Mouse (Mus musculus): Measurements from ENCODE around the gene Krt81. TPM values are rescaled to one million over a fixed set of nuclear protein-coding genes. Genes with fewer than 3 reads are reported as not detected.

Krt81 gene
- total RNA-seq, 1 experiment from 2014 or later = not detected

DNA sequence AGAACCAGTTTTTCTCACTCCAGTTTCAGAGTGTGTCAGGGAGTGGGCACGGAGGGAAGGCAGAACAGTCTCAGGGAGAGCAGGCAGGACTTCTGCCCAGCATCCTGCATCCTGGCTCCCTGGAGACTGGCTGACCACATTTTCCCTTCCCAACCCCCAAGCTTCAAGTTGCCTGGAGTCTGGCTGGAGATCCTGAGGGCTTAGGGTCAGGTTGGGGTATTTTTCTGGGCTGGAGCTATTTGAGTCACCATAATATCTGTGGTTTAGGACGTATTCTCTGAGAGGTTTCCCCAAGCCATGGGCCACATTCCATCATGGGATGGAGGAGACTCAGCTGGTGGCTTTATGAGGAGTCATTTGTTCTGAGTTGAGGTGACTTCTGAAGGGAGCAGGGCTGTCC is 8.3 kb downstream of the Krt81 start:
- no peak for ATAC-seq (replicated peaks; ENCODE audit: low read depth, poor library complexity, severe bottlenecking)

DNA sequence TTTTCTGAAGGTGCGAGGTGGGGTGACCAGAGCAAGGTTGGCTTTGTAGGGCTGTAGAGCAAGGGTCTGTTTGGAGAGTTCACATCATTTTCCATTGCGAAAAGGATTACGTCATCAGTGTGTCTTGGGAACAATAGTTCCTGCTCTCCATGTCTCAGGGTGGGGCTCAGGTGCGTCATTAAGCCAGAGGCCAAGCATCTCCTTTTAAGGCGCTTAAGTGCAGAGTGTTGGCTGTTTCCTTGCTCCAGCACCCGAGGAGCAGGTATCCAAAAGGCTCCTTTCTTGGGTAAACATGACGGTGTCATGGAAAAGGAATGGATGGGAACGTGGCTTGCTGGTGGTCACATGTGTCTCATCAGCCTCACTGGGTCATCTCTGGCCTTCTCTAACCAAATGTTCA is 8.8 kb downstream of the Krt81 start:
- ATAC-seq (replicated peaks; ENCODE audit: low read depth, poor library complexity, severe bottlenecking) = no peak

DNA sequence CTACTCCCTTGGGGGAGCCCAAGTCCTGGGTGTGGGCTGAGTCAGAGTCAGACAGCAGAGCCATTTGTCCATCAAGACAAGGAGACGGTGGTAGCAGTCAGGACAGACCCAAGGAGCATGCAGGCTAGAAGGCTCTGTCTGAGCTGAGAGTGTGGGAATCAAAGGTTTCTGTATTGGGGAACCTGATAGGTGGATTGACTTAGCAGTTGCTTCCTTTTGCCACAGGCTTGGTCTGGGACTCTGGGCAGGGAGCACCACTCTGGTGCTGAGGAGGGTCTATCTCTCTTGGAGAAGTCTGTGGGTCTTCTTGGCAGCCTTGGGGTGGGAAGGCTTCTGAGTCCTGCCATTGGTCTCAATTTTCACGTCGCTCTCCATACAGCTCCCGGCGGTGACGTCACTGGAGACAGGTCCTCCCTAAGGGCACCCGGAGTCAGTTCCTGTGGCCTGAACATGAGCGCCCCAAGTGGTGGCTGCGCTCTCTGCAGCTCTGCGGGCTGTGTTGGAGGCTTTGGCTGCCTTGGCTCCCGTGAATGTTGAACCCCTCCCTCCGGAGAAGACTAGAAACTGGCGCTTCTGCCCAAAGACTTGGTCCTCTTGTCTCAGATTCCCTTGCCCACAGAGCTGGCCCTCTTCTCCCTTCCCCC is 10.3 kb downstream of the Krt81 start:
- ATAC-seq (replicated peaks; ENCODE audit: low read depth, poor library complexity, severe bottlenecking) = peak; percentile 95

DNA sequence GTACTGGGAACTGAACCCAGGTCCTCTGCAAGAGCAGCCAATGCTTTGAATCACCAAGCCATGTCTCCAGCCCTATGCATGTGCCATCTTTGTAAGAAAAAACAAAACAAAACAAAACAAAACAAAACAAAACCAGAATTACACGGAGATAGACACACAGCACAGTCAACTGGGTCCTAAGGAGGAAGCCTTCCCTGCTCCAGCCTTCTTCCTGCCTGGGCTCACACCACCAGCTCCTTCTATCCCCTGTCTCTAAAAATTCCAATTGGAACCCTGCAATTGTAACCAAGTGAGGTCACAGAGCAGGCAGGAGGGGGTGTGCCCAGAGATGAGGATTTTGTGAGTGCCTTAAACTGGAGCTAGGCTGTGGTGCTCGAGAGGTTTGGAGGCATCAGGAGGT is 16.1 kb downstream of the Krt81 start, which contains the start of gene Krt88:
Krt88 (plus strand) TSS at position 301 of the 400 bp plus-strand sequence.
- ATAC-seq (replicated peaks; ENCODE audit: low read depth, poor library complexity, severe bottlenecking) = no peak

DNA sequence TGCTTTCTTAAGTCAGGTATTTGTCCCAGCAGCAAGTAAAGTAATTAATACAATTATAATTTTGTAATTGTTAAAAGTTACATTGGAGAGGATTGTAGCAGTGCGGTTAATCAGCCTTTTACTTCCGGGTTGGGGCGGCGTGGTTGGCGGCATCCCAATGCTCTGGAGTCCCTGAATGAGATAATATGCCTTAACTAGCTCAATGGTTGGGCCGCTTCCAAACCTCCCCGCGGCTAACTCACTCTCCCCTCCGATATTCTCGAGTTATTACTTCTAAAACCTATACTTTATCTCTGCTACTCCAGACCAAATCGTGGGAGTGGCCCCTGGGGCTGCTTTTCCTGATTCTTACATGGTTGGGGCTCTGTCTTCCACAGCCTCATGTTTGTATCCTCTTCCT is 17.0 kb downstream of the Krt81 start:
- no peak for ATAC-seq (replicated peaks; ENCODE audit: low read depth, poor library complexity, severe bottlenecking)

DNA sequence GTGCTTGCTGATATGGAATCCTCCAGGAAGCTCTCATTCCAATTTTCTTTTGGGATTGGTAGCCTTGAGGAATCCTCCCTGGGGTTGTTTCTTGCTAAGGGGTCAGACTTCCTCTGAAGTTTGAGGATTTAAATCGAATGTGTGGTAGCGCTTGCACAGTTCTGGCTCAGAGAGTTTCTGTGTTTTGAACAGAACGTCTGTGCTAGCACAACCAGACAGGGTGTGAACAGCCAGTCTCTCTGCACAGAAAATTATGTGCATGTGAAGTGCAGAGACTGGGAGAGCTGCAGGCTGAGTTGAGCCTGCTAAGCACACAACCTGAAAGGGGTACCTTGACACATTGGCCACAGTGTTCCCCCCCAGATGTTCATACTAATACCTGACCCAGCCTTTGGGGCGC is 22.7 kb downstream of the Krt81 start:
- no peak for ATAC-seq (replicated peaks; ENCODE audit: low read depth, poor library complexity, severe bottlenecking)

DNA sequence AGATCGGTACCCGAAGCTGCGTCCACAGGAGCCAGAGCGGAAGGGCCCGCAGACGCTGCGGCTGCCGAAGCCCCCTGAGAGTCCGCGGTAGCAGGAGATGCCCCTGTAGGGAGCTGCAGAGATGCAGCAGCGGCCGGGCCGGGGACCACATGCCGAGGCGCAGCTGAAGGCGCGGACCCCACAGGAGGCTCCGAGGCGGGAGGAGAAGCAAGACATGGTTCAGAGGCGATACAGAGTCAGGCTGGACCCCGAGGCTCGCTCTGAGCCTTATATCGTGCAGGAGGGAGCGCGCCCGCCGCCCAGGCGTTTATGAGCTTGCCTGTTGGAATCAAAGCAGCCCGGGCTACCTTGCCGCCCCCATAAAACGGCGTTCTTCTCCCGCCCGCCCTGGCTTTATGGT is 25.0 kb downstream of the Krt81 start, which contains the start of gene Krt87:
Krt87 (minus strand) TSS at position 250 of the 400 bp plus-strand sequence.
- no peak for ATAC-seq (replicated peaks; ENCODE audit: low read depth, poor library complexity, severe bottlenecking)

DNA sequence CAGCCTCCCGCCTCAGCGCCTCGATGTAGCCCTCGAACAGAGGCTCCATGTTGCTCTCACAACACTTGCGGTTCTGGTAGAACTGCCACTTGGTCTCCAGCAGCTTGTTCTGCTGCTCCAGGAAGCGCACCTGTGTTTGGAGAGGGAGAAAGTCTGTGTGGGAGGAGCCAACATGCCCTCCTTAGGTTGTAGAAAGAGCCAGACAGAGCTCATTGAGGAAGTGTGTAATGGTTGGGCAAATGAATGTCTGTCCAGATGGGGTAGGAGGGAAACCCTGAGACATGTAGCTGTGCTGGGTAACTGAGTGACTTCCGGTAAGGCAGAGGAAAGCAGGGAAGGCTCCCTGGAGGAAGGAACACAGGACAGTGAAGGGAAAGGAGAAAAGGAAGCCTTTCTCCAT is 26.9 kb downstream of the Krt81 start:
- ATAC-seq (replicated peaks; ENCODE audit: low read depth, poor library complexity, severe bottlenecking) = no peak

DNA sequence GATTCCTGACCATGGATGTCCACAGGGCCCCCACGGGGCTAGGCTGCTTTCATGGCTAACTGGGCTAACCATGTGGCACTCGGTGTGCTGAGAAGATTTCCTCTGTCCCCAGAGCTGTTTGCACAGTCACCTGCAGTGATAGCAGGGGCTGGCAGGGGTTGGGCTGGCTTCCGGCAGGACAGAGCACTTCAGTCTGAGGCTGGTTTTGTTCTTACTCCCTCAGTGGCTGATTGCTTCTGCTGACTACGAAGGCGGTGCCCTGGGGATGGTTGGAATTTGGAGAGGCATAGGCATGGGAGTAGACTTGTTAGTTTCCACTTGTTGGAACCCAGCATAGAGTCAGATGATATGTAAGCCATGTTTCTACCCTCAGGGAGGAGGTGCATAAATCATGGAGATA is 38.6 kb downstream of the Krt81 start:
- 0 out of 2 replicates have a peak, but pooled peaks have one; percentile 5 for ATAC-seq (replicated peaks; ENCODE audit: low read depth, poor library complexity, severe bottlenecking)

DNA sequence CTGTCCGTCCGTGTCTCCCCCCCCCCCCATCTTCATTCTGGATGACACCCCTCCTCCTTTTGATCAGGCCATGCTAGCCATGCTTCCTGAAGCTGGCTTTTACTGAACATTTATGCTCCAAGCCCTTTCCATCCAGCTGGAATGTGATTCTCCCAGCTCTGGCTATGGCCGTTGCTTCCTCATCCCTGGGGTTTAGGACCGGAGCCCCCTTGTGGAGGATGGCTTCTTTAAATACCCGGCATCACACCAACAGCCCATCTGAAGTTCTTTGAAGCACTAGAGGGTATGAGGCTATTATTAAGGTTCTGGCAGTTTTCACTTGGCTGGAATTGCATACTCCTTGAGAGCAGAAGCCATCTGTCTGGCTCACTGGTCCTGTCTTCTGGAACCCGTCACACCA is 42.6 kb downstream of the Krt81 start:
- no peak for ATAC-seq (replicated peaks; ENCODE audit: low read depth, poor library complexity, severe bottlenecking)

DNA sequence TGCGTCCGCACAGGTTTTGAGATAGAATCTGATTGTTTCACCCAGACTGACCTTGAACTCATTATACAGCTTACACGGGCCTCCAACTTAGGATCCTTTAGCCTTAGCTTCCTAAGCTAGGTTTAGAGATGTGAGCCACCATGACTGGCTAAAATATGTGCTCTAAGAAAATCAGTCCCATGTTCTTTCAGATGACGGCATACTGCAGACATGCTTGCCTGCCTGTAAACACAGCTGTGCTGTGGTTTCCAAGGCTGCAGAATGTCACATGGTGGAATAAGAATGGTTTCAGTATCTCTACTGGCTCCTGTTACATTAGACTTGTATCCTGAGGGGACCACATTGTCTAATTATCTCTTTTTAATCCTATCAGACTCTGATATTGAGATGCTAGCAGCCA is 44.6 kb downstream of the Krt81 start:
- ATAC-seq (replicated peaks; ENCODE audit: low read depth, poor library complexity, severe bottlenecking) = no peak

DNA sequence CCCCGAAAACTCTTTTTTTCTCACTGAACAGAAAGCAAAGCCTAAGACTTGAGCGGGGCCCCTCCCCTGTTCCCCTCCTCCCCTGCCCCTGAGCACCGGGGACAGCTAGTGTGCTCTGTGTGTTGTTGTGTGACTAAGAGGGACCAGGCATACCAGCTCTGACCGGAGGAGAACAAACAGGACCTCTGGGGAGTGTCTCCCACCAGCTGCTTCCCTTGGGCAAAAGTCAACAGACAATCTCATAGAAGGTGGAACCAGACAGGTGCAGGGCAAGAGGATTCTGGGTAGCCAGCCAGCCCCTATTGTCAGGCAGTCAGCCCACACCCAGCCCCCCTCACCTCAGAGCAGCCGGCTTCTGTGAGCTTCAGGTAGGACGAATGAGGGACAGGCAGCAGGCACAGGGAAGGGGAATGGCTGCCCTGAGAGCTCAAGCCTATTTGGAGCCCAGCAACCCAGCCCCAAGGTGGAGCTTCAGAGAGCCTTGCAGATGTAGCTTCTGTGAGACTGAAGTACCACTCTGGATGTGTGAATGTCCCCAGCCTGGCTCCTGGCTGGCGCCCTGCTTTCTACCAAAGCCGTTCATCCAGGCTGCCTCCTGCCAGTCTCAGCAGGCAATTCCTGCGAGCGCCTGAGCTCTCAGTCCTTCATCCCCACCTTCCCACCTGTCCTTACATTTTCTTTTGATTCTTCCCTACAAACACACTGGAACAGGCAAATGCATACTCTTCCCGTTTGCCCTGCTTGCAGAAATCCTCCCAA is 48.6 kb downstream of the Krt81 start:
- ATAC-seq (replicated peaks; ENCODE audit: low read depth, poor library complexity, severe bottlenecking) = no peak

DNA sequence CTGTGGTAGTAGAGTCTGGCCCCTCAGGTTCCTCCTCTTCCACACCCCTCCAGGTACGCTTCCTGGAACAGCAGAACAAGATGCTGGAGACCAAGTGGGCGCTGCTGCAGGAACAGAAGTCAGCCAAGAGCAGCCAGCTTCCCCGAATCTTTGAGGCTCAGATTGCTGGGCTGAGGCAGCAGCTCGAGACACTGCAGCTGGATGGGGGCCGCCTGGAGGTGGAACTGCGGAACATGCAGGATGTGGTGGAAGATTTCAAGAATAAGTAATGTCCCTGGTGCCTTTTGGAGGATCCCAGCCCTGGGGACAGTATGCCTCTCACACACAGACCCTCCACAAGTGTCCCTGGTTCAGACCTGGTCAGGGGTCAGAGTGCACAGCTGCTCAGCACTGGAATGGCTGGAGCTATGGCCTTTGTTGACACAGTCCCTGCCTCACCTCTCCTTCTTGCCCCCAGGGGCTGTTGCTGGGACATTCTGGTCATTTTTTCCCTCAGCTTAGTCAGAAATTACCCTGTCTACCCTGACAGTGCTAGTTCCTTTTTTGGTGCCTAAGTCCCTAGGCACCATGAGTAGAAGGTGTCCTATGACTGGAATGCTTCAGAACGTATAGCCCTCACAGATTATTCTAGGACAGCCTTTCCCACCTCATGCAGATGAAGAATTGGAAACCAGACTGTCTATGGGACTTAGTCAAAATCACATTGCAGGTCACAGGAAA is 49.5 kb downstream of the Krt81 start:
- no peak for ATAC-seq (replicated peaks; ENCODE audit: low read depth, poor library complexity, severe bottlenecking)

DNA sequence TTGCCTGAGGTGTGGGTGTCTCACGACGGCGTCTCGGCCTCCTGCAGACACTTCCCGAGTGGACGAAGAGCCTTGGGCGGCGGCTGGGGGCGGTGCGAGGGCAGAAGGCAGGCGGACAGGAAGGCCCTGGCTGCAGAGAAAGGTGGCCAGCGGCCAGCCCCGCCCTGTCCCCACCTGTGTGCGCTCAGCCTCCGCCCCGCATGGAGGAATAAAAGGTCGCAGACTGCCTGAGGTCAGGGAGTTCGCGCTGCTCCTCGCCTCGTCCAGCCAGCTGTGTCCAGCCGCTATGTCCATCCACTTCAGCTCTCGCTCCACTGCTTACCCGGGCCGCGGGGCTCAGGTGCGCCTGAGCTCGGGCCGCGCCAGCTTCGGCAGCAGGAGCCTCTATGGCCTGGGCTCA is 51.4 kb downstream of the Krt81 start:
- no peak for ATAC-seq (replicated peaks; ENCODE audit: low read depth, poor library complexity, severe bottlenecking)

DNA sequence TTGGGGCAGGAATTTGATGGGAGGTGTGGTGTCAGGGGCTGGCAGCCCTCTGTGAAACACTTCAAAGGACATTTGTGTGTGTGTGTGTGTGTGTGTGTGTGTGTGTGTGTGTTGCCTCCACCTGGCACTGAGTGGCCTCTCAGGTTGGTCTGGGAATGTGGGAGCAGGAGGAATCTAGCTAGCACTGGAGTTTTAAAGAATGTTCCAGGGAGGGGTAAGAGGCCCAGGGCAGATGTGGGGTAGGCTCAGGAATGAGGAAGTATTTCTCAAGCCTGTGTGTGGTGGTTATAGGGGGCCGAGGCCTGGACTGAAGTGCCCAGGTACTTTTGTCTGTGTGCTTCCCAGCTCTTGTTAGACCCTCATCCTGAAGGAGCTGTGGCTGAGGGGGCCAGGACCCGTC is 52.8 kb downstream of the Krt81 start, which contains the start of gene Krt7:
Krt7 (plus strand) TSS at position 269 of the 400 bp plus-strand sequence.
- peak; percentile 71 for ATAC-seq (replicated peaks; ENCODE audit: low read depth, poor library complexity, severe bottlenecking)

Other genes with a start within 250 kb of the Krt81 start
- gene Grasp, start 239.6 kb downstream of the Krt81 start, total RNA-seq (2017) = 2.1 and 4.7 TPM in 2 replicates
- 24.2 and 32.7 TPM in 2 replicates for gene Nr4a1, start 209.5 kb downstream of the Krt81 start, total RNA-seq (2017)
- 30.7 and 34.8 TPM in 2 replicates for gene Atg101, start 179.5 kb downstream of the Krt81 start, total RNA-seq (2017)
- 0.78 TPM in 1 of 2 replicates, not detected in the other for gene 6030408B16Rik, start 170.5 kb downstream of the Krt81 start, total RNA-seq (2017)
- gene Krt80, start 93.6 kb downstream of the Krt81 start, total RNA-seq (2017) = 1.5 and 1.7 TPM in 2 replicates
- 0.96 and 4.9 TPM in 2 replicates for gene Krt7, start 52.7 kb downstream of the Krt81 start, total RNA-seq (2017)
- 0.09 TPM in 1 of 2 replicates, not detected in the other for gene Krt87, start 24.9 kb downstream of the Krt81 start, total RNA-seq (2017)
- not detected in 2 replicates for gene Krt88, start 16.0 kb downstream of the Krt81 start, total RNA-seq (2017)
- not detected in 2 replicates for gene Krt86, start 9.7 kb upstream of the Krt81 start, total RNA-seq (2017)
- not detected in 2 replicates for gene Krt83, start 27.8 kb upstream of the Krt81 start, total RNA-seq (2017)
- gene Gm49425, start 53.5 kb upstream of the Krt81 start, total RNA-seq (2017) = not detected in 2 replicates
- gene Krt84, start 69.1 kb upstream of the Krt81 start, total RNA-seq (2017) = not detected in 2 replicates
- gene Krt82, start 86.9 kb upstream of the Krt81 start, total RNA-seq (2017) = not detected in 2 replicates
- not detected in 2 replicates for gene Krt90, start 99.2 kb upstream of the Krt81 start, total RNA-seq (2017)
- gene Krt75, start 110.2 kb upstream of the Krt81 start, total RNA-seq (2017) = not detected in 2 replicates
- not detected in 2 replicates for gene Gm5414, start 164.4 kb upstream of the Krt81 start, total RNA-seq (2017)
- not detected in 2 replicates for gene Gm5478, start 183.6 kb upstream of the Krt81 start, total RNA-seq (2017)
- not detected in 2 replicates for gene Krt6b, start 216.5 kb upstream of the Krt81 start, total RNA-seq (2017)
- not detected in 2 replicates for gene Krt6a, start 230.6 kb upstream of the Krt81 start, total RNA-seq (2017)
- gene Krt5, start 249.1 kb upstream of the Krt81 start, total RNA-seq (2017) = not detected in 2 replicates